8 mouse cellular contexts compared by ENCODE assay signal in the genomic region with DNA sequence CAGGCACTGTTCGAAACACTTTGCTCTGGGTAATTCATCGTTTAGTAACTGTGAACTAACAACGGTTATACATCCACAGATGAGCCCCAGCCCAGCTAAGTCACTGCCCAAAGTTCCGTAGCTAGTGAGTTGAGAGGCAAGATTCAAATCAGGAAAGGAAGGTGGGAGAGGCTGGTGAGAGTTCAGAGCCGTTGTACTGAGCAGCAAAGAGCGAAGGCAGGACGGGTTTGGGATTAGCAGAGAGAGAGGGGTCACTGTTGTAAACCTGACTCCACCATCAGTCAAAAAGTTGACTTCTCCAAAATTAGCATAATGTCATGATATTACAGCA.
DNase-seq lines count a peak whose midpoint lies in the region; ATAC-seq and TF ChIP-seq lines count a peak whose summit lies in the region.

No protein-coding gene starts in this region.

- DNase-seq in embryo, embryonic 10 days (ENCODE audit: low spot score): peak; percentile 61
- DNase-seq in embryo, embryonic 9.5 days (ENCODE audit: extremely low spot score): no peak
- DNase-seq in lung, postnatal 0 days (ENCODE audit: low spot score): no peak
- no peak for DNase-seq in lung, postnatal 14 days
- no peak for DNase-seq in limb, embryonic 14.5 days (ENCODE audit: low spot score)
- DNase-seq in thymus, postnatal 10 days (ENCODE audit: low spot score in 2 of 2): no peak
- DNase-seq in kidney, postnatal 4 days: no peak
- no peak for DNase-seq in urinary bladder, adult 18-20 months (ENCODE audit: low spot score in 2 of 2)

- H3K4me1 ChIP-seq in lung, postnatal 0 days (ENCODE audit: insufficient read depth, low read depth, low read length): no peaks in the 10 kb centered on the region; the same call in 1 of the 2 replicates
- H3K4me1 ChIP-seq in limb, embryonic 14.5 days (ENCODE audit: control insufficient read depth, insufficient read depth, low read length): peaks cover 17% of the 10 kb centered on the region

- peaks cover 12% of the 10 kb centered on the region; the same call in 1 of the 2 replicates for H3K36me3 ChIP-seq in lung, postnatal 0 days (ENCODE audit: insufficient read depth, low read length)
- peaks cover 20% of the 10 kb centered on the region for H3K36me3 ChIP-seq in limb, embryonic 14.5 days (ENCODE audit: control insufficient read depth, insufficient read depth, low read length)

- H3K4me3 ChIP-seq in lung, postnatal 0 days (ENCODE audit: low read depth, low read length): no peak overlapping the region
- H3K4me3 ChIP-seq in limb, embryonic 14.5 days (replicated peaks; ENCODE audit: low read length): peak overlapping the region; percentile 42

- no peak overlapping the region for H3K4me2 ChIP-seq in lung, postnatal 0 days (replicated peaks; ENCODE audit: low read depth, low read length)
- peak overlapping the region; percentile 82 for H3K4me2 ChIP-seq in limb, embryonic 14.5 days (replicated peaks; ENCODE audit: low read depth, low read length, severe bottlenecking)

- ATAC-seq in lung, postnatal 0 days: no peak
- no peak for ATAC-seq in limb, embryonic 14.5 days (ENCODE audit: low FRiP score, low read depth)

- TF ChIP-seq POLR2A in limb, embryonic 14.5 days (IDR thresholded peaks at IDR 0.05; ENCODE audit: borderline replicate concordance, extremely low read depth, insufficient read depth, insufficient read length): no peak

- H3K9me3 ChIP-seq in lung, postnatal 0 days (ENCODE audit: low read length): no peaks in the 10 kb centered on the region
- no peaks in the 10 kb centered on the region for H3K9me3 ChIP-seq in limb, embryonic 14.5 days (ENCODE audit: control insufficient read depth, low read length)

- no peaks in the 10 kb centered on the region for H3K27me3 ChIP-seq in lung, postnatal 0 days (replicated peaks; ENCODE audit: insufficient read depth, low read length)
- H3K27me3 ChIP-seq in limb, embryonic 14.5 days (ENCODE audit: control insufficient read depth, insufficient read depth, low read length): no peaks in the 10 kb centered on the region

- 52% methylated on average over 7 of the region's 7 CpGs for WGBS in lung, postnatal 0 days
- 13% methylated on average over 7 of the region's 7 CpGs for WGBS in limb, embryonic 14.5 days

- no peak overlapping the region for H3K9ac ChIP-seq in lung, postnatal 0 days (replicated peaks; ENCODE audit: low read depth)
- H3K9ac ChIP-seq in limb, embryonic 14.5 days (ENCODE audit: low read depth, low read length, severe bottlenecking): peak overlapping the region; percentile 62; the same call in 1 of the 2 replicates

- no peak overlapping the region for H3K27ac ChIP-seq in lung, postnatal 0 days (ENCODE audit: low read length)
- 0 out of 2 replicates have a peak overlapping the region, but pooled peaks have one; percentile 33 for H3K27ac ChIP-seq in limb, embryonic 14.5 days (replicated peaks; ENCODE audit: low read depth, low read length)

- no peak for TF ChIP-seq EP300 in lung, postnatal 0 days (IDR thresholded peaks at IDR 0.05)

- 0 out of 2 replicates have a peak, but pooled peaks have one; percentile 18 for TF ChIP-seq CTCF in lung, postnatal 0 days (IDR thresholded peaks at IDR 0.05)
